Mouse (Mus musculus) right cerebral cortex, adult 18-20 months (tissue): Measurements from ENCODE around the gene Clrn2.

Experiments used
- DNase-seq: peaks from one replicate; pipeline ENCODE4 v3.0.0; 2022; ENCODE audit warnings: mixed read lengths

The Clrn2 gene

GRCm38 (mm10) chr5:45454456-45454855 lies 905 bp downstream of the Clrn2 start:
- no peak for DNase-seq

DNA sequence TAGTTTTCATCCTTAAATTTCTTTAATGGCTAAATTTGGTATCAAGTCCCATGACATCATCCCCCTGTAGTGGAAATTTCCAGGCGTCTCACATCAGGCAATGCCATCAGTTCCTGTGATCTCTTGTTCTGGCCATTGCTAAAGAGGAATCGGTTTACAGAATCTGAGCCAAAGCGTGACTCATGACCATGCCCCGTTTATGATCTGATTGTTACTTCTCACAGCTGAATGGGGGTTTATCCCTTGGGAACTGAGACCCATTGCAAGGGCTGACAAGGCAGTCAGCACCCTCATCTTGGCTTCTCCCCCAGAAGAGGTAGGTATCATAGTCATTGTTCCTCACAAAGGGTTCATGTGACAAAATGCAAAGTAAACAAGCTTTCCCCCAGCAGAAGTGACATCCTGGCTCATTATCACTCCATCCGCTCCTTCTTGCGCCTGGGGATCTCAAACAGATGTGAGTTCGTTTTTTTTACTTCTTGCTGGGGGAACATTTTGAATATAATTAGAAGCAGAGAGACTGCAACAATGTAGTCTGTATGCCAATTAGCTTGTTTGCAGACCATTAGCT lies 19.4 kb downstream of the Clrn2 start:
- DNase-seq = peak; percentile 44

DNA sequence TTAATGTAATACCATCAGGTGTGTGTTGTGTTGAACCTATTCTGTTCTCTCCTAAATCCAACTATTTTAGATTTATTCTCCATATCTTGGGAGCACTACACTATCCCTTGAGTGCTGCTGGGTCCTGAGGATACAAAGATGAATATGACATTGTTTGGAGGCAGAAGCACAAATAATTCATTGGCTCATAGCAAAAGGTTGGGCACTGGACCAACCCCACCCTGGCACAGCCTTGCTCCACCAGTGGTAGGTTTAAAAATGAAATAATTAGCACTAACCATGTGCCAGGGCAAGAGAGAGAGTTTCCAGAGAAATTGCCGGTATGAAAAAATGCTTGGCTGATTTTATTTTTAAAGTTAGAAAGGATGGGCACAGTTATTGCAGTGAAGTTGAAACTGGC lies 20.0 kb downstream of the Clrn2 start:
- no peak for DNase-seq

DNA sequence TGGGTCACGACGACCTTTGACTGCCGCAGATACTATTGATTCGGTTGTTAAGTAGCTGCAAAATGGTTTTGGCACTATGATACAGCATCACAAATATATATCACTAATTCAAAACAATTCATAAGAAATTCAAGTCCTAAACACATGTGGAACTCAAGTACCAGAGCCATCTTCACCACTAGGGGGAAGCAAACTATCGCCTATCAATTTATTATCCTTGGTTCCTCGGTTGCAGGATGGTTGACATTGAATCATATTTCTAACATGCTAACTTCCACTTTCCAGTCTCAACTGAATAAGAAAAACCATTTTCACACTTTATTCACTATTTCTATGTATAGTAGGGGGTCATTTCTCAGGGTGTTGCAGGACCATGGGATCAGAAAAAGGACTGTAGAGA lies 20.7 kb downstream of the Clrn2 start:
- peak; percentile 66 for DNase-seq

- DNase-seq = no peak
Measured at GRCm38 (mm10) chr5:45474758-45475157, 21.2 kb downstream of the Clrn2 start.

DNA sequence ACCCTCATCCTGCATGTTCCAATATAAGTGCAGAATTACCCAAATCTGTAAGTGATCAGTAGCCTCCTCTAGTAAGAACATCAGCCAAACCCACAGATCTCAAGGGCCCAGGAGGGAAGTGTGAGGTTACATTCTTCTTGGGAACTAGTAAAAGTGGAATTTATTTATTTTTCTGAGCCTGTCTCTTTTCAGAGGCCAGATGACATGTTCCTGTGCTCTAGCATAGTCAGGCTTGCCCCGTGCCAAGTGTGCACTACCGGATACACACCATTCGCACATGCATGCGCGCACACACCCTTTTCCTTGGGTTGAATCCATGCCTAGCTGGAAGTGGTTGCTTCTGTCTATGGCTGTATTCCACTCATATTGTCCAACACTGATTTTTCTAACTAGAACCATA lies 22.2 kb downstream of the Clrn2 start:
- no peak for DNase-seq

DNA sequence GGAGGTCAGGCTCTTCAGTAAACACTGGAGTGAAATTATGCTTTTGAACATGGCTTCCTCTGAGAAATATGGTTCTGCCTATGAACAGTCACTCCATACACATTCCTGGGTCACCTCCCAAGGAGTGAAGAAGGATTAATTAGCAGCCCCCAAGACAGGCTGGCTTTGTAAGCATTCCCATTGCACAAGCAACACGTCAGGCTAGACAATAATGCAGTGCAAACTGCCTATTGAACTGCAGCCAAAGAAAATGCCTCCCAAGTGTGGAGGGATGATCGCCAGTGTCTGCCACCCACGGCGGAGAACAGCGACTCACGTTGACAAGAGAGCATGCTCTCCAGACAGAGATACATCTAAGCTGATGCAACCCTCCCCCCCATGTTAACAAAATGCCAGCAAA lies 22.7 kb downstream of the Clrn2 start:
- peak; percentile 43 for DNase-seq

DNA sequence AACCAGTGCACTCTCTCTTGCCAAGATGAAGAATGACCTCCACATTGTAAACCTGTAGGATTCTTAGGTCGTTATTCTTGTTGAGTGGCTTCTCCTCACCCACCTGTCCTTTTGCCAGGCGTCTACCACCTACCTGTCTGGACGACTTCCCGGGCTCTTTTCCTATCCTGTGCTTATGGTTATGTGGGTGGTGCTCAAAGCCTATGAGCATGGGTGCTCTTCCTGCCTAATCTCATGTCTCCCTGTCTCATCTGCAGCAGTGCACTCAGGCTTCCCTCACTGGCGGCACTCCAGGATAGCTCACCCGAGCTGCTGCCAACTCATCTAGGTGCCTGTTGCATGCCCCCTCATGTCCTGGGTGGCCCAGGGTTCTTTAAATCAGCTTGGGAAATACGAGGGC lies 24.1 kb downstream of the Clrn2 start:
- no peak for DNase-seq

DNA sequence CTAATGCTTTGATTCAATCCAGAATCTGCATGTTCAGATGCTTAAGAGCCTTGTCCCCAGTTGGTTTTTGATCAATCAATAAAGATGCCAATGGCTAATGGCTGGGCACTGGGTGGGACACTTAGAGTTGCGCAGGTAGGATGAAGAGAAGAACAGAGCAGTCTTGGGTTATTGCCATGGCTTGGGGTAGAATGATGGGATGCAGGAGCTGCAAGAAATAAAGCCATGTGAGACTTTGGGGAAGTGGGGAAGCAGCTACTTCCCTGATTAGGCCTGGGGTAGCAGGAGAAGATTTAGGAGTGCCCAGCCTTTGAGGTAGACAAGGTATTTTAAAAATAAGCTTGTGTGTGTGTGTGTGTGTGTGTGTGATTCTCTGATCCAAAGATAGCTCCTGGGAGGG lies 26.5 kb downstream of the Clrn2 start:
- no peak for DNase-seq

DNA sequence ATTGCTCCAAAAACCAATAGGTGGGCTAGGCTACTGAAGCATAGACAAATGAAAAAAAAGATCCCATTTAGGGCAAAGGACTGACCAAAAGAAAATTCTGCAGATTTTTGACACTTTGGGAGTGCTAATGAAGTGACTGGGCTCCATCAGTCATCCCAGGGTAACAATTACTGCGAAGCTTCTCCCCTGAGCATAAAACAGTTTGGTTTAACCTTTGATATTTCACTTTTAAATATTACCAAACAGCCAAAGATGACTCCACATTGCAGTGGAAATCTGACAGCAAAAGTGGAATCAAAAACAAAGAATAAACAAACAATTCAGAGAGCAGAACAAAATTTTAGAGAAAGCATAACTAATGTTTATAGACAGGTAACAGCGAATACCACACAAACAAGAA lies 27.6 kb downstream of the Clrn2 start:
- DNase-seq = no peak

DNA sequence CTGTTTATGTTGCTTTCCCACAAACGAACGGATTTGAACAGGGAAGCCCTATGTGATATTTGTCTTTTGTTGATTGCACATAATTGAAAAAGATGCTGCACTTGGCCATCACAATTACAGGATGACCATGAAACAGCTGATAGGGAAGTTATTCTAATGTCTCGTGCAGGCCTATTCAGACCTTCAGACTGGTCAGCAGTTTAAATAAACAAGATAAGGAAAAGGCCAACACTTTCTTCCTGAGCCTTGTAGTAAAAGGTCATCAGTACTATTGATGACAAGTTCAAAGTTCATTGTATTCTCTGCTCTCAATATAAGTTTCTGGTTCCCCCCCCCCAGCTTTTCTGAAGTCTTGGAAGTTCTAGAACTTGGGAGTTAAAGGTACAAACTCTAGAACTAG lies 29.1 kb downstream of the Clrn2 start:
- no peak for DNase-seq

GRCm38 (mm10) chr5:45483654-45484053 lies 30.1 kb downstream of the Clrn2 start:
- DNase-seq = no peak

DNA sequence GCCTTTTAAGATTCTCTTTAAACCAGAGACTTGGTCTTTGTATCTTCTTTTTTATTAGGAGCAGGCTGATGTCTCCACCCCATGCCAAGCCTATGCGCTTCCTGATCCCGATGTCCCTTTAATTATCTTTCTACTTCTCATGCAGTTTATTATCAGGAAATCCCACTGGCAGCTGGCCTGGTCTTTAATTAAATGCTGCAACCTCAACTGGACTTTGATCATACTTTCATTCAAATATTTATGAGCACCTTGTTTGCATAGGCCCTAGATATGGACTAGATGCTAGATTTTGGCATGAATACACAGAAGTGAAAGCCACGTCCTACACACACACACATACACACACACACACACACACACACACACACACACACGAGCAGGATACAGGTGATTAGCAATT lies 38.2 kb downstream of the Clrn2 start:
- DNase-seq = no peak

GRCm38 (mm10) chr5:45493191-45494092 lies 39.9 kb downstream of the Clrn2 start, which contains the start of gene Lap3:
TSS of gene Lap3 (plus strand) at chr5:45493374.
- DNase-seq = peak; percentile 98

DNA sequence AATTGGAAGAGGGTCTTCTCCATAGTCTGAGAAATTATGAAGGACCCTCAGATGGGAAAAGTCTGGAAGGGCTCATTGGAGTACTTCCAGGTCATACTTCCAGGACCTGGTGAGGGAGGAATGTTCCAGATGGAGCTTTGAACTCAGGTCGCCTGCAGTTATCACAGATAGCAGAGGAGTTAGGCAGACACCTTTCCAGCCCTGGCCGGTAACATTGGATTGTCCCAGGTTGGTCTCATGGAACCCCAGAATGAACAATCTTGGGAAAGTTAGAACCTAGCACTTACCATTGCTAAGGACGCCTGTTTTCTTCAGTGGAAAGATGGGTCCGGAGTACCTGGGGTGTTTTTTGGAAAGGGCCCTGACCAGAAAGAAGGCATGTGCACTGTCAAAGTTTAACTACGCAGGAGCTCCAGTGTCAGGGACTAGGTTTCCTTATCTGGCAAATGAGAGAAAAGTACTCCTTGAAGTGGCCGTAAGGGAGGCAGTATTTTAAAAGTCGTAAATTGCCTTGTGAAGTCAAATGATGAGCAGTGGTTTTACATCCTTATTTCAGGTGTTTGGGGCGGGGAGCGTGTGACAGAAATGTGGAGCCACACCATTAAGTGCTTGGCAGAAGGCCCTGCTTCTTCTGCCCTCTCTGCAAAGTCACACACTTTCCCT lies 40.7 kb downstream of the Clrn2 start:
- DNase-seq = no peak

DNA sequence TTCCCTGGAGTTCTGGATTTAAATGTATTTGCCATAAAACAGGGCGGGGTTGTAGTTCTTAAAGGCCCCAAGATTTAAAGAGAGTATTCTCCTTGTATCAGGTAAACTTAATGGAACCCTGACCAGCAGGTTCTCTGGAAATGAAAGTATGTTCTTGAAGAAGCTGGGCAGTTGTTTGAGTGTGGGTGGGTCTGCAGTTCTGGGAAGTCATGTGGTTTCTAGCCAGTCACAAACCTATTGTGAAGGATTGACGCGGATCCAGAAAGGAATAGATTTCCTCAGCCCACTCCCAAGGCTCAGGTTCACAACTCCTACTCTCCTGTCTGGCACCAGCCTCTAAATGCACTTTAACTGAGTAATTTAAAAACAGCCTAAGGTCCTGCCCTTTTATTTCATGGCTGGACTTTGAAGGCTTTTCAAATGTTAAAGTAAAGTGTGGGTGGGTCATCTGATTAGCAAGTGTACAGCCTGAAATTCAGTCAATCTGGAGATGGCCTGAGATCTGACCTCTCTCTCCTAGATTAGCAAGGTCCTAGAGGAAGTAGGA lies 42.0 kb downstream of the Clrn2 start:
- DNase-seq = no peak

DNA sequence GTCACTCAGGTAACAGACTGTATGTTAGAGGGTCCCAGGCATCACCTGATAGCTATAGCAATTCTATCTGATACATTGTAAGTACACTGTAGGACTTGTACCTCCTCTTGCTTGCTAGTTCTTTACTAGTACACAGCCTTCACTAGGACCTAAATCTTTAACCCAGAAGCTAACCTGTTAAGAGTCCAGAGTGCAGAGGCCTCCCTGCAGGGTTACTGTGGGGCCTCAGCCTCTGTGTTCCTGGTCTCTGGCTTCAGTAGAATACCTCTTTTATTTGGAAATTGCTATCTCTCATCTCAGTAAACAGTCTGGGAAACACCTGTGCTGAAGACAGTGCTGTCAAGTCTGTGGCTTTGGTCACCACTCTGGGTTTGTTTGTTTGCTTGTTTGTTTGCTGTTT lies 42.5 kb downstream of the Clrn2 start:
- DNase-seq = no peak

DNA sequence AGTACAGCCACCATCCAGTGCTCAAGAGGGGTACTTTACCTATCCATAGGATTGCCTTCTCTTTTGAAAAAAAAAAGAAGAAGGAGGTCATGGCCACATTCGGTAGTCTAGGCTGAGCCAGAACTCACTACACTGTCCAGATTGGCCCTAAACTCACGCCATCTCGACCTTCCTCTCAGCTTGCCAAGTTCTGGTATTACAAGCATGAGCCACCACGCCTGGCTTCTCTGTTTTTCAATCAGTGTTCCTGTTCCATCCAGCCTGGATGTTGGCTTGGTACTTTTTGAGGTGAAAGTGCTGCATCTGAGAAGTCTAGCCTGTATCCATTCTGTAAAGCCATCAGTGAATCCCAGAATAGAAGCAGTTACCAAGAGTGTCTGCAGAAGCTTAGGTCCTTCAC lies 42.9 kb downstream of the Clrn2 start:
- no peak for DNase-seq

- DNase-seq = no peak
Measured at GRCm38 (mm10) chr5:45496930-45497550, 43.5 kb downstream of the Clrn2 start.

- DNase-seq = no peak
Measured at GRCm38 (mm10) chr5:45497564-45497963, 44.0 kb downstream of the Clrn2 start.

GRCm38 (mm10) chr5:45510071-45510470 lies 56.5 kb downstream of the Clrn2 start:
- peak; percentile 21 for DNase-seq

- no peak for DNase-seq
Measured at GRCm38 (mm10) chr5:45512908-45513307, 59.4 kb downstream of the Clrn2 start.

- DNase-seq = no peak
Measured at GRCm38 (mm10) chr5:45513511-45513910, 60.0 kb downstream of the Clrn2 start.
